Mouse (Mus musculus) NIH3T3 (cell line): ENCODE results near the gene Zfp454.

ENCODE experiments used
- DNase-seq: peaks from one replicate; pipeline ENCODE4 v3.0.0-alpha.2; 2012; ENCODE audit warnings: low read depth

Zfp454 gene

DNA sequence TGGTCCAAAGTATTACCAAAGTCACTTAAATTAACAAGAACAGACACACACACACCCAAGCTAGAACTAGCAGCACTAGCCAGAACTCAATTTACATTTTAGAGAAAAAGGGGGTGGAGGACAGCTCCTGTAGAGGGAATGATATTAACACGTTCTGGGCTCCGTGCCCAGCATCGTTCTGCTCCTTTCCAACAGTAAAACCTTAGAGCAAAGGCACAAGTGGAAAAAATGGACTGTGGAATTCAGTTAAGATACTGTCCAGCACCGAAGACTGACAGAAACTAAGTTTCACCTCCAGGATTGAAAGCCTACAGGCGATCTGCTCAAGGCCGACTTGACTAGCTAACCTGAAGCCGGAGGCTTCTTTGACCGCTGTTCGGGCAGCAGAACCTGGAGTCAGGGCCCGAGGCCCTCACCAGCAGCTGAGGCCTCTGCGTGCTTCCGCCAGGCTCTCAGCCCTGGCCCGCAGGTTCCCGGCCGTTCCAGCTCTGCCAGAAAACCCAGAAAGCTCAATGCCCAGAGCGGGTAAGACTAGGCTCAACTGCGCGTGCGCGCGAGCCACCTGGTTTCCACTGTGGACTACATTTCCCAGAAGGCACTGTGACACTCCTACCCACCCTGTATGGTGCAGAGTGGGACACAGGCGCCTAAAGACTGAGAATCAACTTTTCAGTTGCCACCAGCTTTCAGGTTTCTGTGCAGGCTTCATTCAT, 46.3 kb downstream of the Zfp454 start, which contains the start of gene Zfp879:
Zfp879 (minus strand) TSS at position 530 of the 713 bp plus-strand sequence.
- DNase-seq = peak; percentile 30

DNA sequence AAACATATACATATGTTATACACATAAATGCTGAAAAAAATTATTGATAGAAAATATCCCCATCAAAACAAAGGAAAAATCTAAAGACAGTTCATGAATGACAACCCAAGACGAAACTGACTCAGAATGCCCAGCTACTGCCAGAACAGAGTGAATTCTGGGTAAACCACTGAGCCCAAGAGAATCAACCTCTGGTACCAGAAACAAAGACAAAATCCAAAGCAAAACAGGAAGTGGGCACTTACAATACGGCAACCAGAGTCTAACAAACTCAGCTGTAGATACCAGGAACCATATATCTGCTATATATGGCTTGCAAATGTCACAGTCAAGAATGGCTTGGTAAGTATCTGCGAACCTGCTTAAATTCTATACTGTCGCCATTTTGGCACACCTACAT, 51.7 kb downstream of the Zfp454 start:
- DNase-seq = peak; percentile 9

DNA sequence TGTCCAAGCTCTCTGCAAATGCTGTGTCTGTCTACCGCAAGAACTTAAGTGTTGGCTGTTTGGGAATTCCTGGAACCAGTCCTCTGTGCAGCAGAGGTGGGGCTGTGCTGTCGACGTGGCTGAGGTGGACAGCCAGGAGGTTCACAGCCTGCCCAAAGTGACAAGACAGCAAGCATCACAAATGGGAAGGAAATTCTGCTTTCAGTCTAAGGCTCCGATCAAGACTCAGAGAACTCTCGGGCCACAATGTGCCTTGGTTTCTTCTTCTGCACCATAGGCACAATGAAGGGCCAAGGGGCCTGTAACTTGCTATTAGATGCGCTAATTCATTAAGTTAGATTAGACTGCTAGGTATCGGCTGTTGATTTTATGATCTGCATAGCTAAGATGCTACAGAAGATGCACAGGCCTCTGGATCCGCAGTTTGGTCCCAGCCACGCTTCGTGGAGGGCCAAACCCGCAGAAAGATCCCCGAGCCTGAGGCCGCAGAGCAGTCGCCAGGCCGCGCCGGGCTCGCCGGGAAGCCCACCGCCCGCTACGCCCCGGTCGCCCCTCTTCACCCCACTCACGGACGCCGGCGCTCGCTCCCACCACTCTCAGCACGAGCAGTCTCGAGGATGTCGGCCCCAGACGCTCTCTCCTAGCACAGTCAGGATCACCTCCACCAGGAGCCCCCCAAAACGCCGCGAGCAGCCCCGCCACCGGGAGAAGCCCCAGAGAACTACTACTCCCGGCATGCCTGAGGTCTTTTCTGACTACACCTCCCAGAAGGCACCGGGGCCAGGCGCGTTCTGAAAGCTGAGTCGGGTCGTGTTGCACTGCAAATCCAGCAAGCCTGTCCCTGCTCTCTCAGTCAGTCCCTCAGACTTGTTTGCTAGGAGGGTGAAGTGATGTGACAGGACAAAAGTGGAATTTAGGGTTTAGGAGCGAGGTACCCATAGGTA, 60.2 kb downstream of the Zfp454 start, which contains the start of gene Zfp354c:
Zfp354c (minus strand) TSS at position 715 of the 944 bp plus-strand sequence.
- DNase-seq = peak; percentile 89

DNA sequence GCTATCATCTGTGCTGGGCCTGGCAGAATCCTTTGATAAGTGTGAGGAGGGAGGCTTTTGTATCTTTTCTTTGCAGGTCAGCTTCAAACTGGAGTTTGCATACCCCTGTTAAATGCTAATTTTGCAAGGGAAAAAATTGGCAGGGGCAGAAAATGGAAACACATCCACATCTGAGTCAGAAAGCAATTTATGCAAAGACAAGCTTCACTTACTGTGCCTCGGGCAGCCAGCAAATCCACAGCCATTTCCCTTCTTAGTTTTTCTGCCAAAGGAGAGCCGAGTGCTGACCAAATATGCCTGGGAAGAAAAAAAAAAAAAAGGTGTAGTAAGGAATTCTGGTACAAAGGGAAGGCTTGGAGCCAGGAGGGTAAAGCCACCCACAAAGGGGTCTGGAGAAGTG, 61.2 kb downstream of the Zfp454 start:
- peak; percentile 60 for DNase-seq
